Mouse (Mus musculus) liver, adult 2 months (tissue): ENCODE measurements around the gene Olfr469. TPM values are rescaled to one million over a fixed set of nuclear protein-coding genes. Genes with fewer than 3 reads are reported as not detected.
"Not testable (repeated sequence)": the region's sequence is repeated elsewhere in the genome, so short reads cannot be mapped to it uniquely, and the experiment has no call there.

Source experiments
- DNase-seq: peaks from one replicate; pipeline ENCODE4 v3.0.0-alpha.2; 2011; ENCODE audit warnings: low read depth, low spot score; ENCODE audit errors: extremely low read depth
- H3K27ac ChIP-seq: fragments of 200-500 bp; replicated peaks from 2 replicates; pipeline ENCODE4 v1.5.1; 2012; ENCODE audit warnings: low read depth, mild to moderate bottlenecking, control low read depth, inconsistent platforms, low read length; ENCODE audit not compliant: insufficient read depth
- H3K27me3 ChIP-seq: fragments of 200-500 bp; 2 replicates; pipeline ENCODE4 v1.6.1; 2012; ENCODE audit warnings: mild to moderate bottlenecking, moderate library complexity, low read length, inconsistent platforms; ENCODE audit not compliant: control insufficient read depth, insufficient read depth
- H3K36me3 ChIP-seq: fragments of 200-500 bp; 2 replicates; pipeline ENCODE4 v1.6.1; 2012; ENCODE audit warnings: low read length, inconsistent platforms; ENCODE audit not compliant: control insufficient read depth, insufficient read depth
- H3K4me1 ChIP-seq: fragments of 200-500 bp; 2 replicates; pipeline ENCODE4 v1.6.1; 2011; ENCODE audit warnings: low read length; ENCODE audit not compliant: control insufficient read depth, insufficient read depth
- H3K4me3 ChIP-seq: fragments of 200-500 bp; 2 replicates; pipeline ENCODE4 v1.5.1; 2011; ENCODE audit warnings: low read depth, mild to moderate bottlenecking, control low read depth, low read length, moderate library complexity; ENCODE audit not compliant: insufficient read depth
- H3K79me2 ChIP-seq: fragments of 200-500 bp; 2 replicates; pipeline ENCODE4 v1.6.1; 2012; ENCODE audit warnings: inconsistent platforms, mild to moderate bottlenecking, low read length, moderate library complexity; ENCODE audit not compliant: control insufficient read depth, insufficient read depth
- H3K9ac ChIP-seq: fragments of 200-500 bp; 2 replicates; pipeline ENCODE4 v1.6.1; 2012; ENCODE audit warnings: low read depth, mild to moderate bottlenecking, control low read depth, inconsistent platforms, low read length
- CTCF ChIP-seq: fragments of 200-500 bp; IDR thresholded peaks from 2 replicates; pipeline ENCODE4 v1.5.1; 2011; ENCODE audit warnings: low read depth, low read length, control low read depth
- POLR2A ChIP-seq: fragments of 200-500 bp; IDR thresholded peaks from 2 replicates; pipeline ENCODE4 v1.6.1; 2011; ENCODE audit warnings: low read length, control low read depth; ENCODE audit not compliant: insufficient read depth; ENCODE audit errors: extremely low read depth
- WGBS: fragments of 180-500 bp; shearing (Covaris S2); methylation state at CpG from one replicate; pipeline ENCODE4 v1.1.7; 2018; 5-methylcytosine and 5-hydroxymethylcytosine counted together
- polyA plus RNA-seq: library from polyadenylated mRNA; depleted of rRNA; stranded (reverse); fragments of >200 nt; gene quantifications from 2 replicates; pipeline ENCODE4 v1.2.3, GENCODE M21; 2012; rRNA removed
- total RNA-seq: library from RNA; depleted of rRNA; stranded (reverse); fragments of >200 nt; gene quantifications from 2 replicates; pipeline ENCODE4 v1.2.3, GENCODE M21; 2014; rRNA removed

The Olfr469 gene
- total RNA-seq (not detected in 2 replicates), polyA plus RNA-seq (not detected in 2 replicates)

- DNase-seq, H3K79me2 ChIP-seq, H3K9ac ChIP-seq, H3K27ac ChIP-seq, H3K27me3 ChIP-seq, H3K36me3 ChIP-seq, H3K4me1 ChIP-seq, H3K4me3 ChIP-seq: not testable (repeated sequence)
Observed at GRCm38 (mm10) chr7:107825441-107825840, at the start of gene Olfr469. TSS of gene Olfr469 (minus strand) at chr7:107825541.

- 79% methylated on average over 1 of the region's 1 CpGs for WGBS
- not testable (repeated sequence) for H3K9ac ChIP-seq, H3K4me3 ChIP-seq, H3K36me3 ChIP-seq, H3K79me2 ChIP-seq, H3K27ac ChIP-seq, H3K27me3 ChIP-seq, H3K4me1 ChIP-seq, DNase-seq
Observed at GRCm38 (mm10) chr7:107847390-107847789, 22.0 kb upstream of the Olfr469 start, which contains the start of gene Olfr470. TSS of gene Olfr470 (minus strand) at chr7:107847490.

- WGBS: 80% methylated on average over 1 of the region's 1 CpGs
Observed at GRCm38 (mm10) chr7:107841719-107842118, 16.4 kb upstream of the Olfr469 start.

GRCm38 (mm10) chr7:107823867-107824266, 1.5 kb downstream of the Olfr469 start:
- 51% methylated on average over 2 of the region's 2 CpGs for WGBS
- not testable (repeated sequence) for H3K79me2 ChIP-seq, H3K36me3 ChIP-seq, H3K9ac ChIP-seq, H3K4me3 ChIP-seq, H3K27me3 ChIP-seq, DNase-seq, H3K27ac ChIP-seq, H3K4me1 ChIP-seq

More at GRCm38 (mm10) chr7:107841719-107842118, 16.4 kb upstream of the Olfr469 start:
- H3K27ac ChIP-seq: no peak overlapping the region
- TF ChIP-seq CTCF (peak; percentile 26; the same call in 1 of the 2 replicates), POLR2A (no peak)
- no peak overlapping the region for H3K9ac ChIP-seq
- no peaks in the 10 kb centered on the region for H3K4me1 ChIP-seq
- peak; percentile 11 for DNase-seq
- no peaks in the 10 kb centered on the region for H3K27me3 ChIP-seq
- H3K36me3 ChIP-seq: no peaks in the 10 kb centered on the region
- H3K79me2 ChIP-seq: no peaks in the 10 kb centered on the region
- no peak overlapping the region for H3K4me3 ChIP-seq

GRCm38 (mm10) chr7:107819442-107819841, 5.9 kb downstream of the Olfr469 start:
- no peak overlapping the region for H3K4me3 ChIP-seq
- no peak overlapping the region for H3K9ac ChIP-seq
- peak; percentile 14 for DNase-seq
- no peak overlapping the region for H3K27ac ChIP-seq
- H3K4me1 ChIP-seq: no peaks in the 10 kb centered on the region
- TF ChIP-seq POLR2A (no peak), CTCF (peak; percentile 31; the same call in 1 of the 2 replicates)
- H3K27me3 ChIP-seq: no peaks in the 10 kb centered on the region
- H3K36me3 ChIP-seq: no peaks in the 10 kb centered on the region
- H3K79me2 ChIP-seq: no peaks in the 10 kb centered on the region

- TF ChIP-seq POLR2A (no peak), CTCF (no peak)
- Histone ChIP-seq H3K9ac (no peak within 1 kb of the TSS), H3K36me3 (no peaks in the 10 kb centered on the region), H3K27me3 (no peaks in the 10 kb centered on the region), H3K79me2 (no peaks in the 10 kb centered on the region), H3K4me1 (no peaks in the 10 kb centered on the region), H3K27ac (no peak within 1 kb of the TSS), H3K4me3 (no peak within 1 kb of the TSS)
- DNase-seq: no peak
Observed at GRCm38 (mm10) chr7:107811963-107812362, 13.4 kb downstream of the Olfr469 start, which contains the start of gene Olfr467. TSS of gene Olfr467 (plus strand) at chr7:107812263.
